11 mouse cellular contexts compared by ENCODE assay signal in the genomic region with DNA sequence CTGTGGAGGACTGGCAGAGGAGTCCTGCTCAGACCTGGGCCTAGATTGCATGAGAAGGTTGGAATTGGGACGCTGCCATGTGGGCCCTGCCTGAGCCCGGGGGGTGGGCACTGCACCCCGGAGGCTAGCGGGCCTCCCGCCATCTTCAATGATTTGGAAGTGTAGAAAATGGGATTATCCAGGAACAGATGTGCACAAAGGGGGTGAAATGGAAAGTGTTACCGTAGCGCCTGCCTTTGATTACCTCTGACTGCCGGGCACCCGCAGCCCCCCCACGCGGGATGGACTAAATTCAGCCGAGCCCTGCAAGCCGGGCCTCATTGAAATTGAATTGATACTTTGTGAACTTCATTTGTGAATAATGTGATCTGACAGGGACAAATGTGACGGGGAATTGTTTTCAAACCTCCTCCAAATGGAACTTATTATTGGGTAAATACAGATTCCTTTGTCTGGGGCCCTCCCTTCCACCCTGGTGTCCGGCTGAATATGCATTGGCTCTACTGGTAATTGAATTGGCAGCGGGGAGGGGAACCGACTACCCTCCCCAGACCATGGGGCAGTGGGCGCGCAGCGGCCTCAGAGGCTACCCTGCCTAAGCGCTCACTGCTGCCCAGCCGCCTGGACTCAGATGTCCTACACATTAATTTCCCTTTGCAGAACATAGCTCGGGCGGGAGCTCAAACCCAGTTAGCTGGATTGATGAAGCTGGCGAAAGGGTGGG.
DNase-seq lines count a peak whose midpoint lies in the region; ATAC-seq and TF ChIP-seq lines count a peak whose summit lies in the region.
"Had no signal": no experiment of that assay in that cellular context is flagged by ENCODE, and none has a peak within 500 bp of the region (broad histone marks: within the 10 kb centered on the region; RNA-seq: fewer than 3 reads in every experiment).

No protein-coding gene starts in this region.

- 29% methylated on average over 25 of the region's 25 CpGs for WGBS in forebrain, postnatal 0 days
- WGBS in midbrain, embryonic 10.5 days: 36% methylated on average over 25 of the region's 25 CpGs

- peaks cover 96% of the 10 kb centered on the region for H3K4me1 ChIP-seq in E14TG2a.4 (replicated peaks; ENCODE audit: low read depth, low read length)
- no peaks in the 10 kb centered on the region; the same call in 1 of the 2 replicates for H3K4me1 ChIP-seq in forebrain, postnatal 0 days (ENCODE audit: insufficient read depth)
- peaks cover 53% of the 10 kb centered on the region for H3K4me1 ChIP-seq in midbrain, embryonic 10.5 days

- ATAC-seq in forebrain, postnatal 0 days: no peak
- no peak for ATAC-seq in granulocyte monocyte progenitor cell, adult 5-6 weeks (replicated peaks; ENCODE audit: poor library complexity, severe bottlenecking)

- no peak overlapping the region for H3K9ac ChIP-seq in forebrain, postnatal 0 days

- H3K4me2 ChIP-seq in forebrain, postnatal 0 days (ENCODE audit: low read depth): peak overlapping the region; percentile 32

- TF ChIP-seq CTCF in E14TG2a.4 (conservative IDR thresholded peaks at IDR 0.05; ENCODE audit: low read length): no peak
- TF ChIP-seq CTCF in forebrain, postnatal 0 days (IDR thresholded peaks at IDR 0.05; ENCODE audit: low read depth): no peak

- DNase-seq in embryo, embryonic 11 days: peak; percentile 52
- DNase-seq in forebrain, postnatal 0 days: no peak
- DNase-seq in midbrain, embryonic 10.5 days (ENCODE audit: low spot score): peak; percentile 58
- DNase-seq in B cell, adult 2 months: no peak
- no peak for DNase-seq in spleen, postnatal 36 days (ENCODE audit: low spot score in 2 of 2)
- no peak for DNase-seq in liver
- DNase-seq: kidney, postnatal 14 days; lung, adult 18-20 months; right cerebral cortex, adult 18-20 months had no signal

- H3K36me3 ChIP-seq in E14TG2a.4 (ENCODE audit: insufficient read depth, low read length): peaks cover 99% of the 10 kb centered on the region
- no peaks in the 10 kb centered on the region for H3K36me3 ChIP-seq in forebrain, postnatal 0 days (ENCODE audit: insufficient read depth)
- no peaks in the 10 kb centered on the region for H3K36me3 ChIP-seq in midbrain, embryonic 10.5 days

- no peaks in the 10 kb centered on the region for H3K9me3 ChIP-seq in E14TG2a.4 (ENCODE audit: low read length)
- H3K9me3 ChIP-seq in forebrain, postnatal 0 days (ENCODE audit: low read length): no peaks in the 10 kb centered on the region
- H3K9me3 ChIP-seq in midbrain, embryonic 10.5 days (replicated peaks): no peaks in the 10 kb centered on the region

- peak overlapping the region; percentile 66 for H3K4me3 ChIP-seq in E14TG2a.4 (replicated peaks; ENCODE audit: low read length)
- no peak overlapping the region for H3K4me3 ChIP-seq in forebrain, postnatal 0 days (ENCODE audit: low read depth, low read length)
- peak overlapping the region; percentile 36 for H3K4me3 ChIP-seq in midbrain, embryonic 10.5 days

- H3K27ac ChIP-seq in forebrain, postnatal 0 days (ENCODE audit: low read depth, low read length): no peak overlapping the region
- peak overlapping the region; percentile 87 for H3K27ac ChIP-seq in midbrain, embryonic 10.5 days (replicated peaks)

- no peaks in the 10 kb centered on the region for H3K27me3 ChIP-seq in E14TG2a.4 (ENCODE audit: insufficient read depth, low read length)
- peaks cover 5% of the 10 kb centered on the region; the same call in 1 of the 2 replicates for H3K27me3 ChIP-seq in forebrain, postnatal 0 days (ENCODE audit: insufficient read depth, low read length)
- H3K27me3 ChIP-seq in midbrain, embryonic 10.5 days (ENCODE audit: low read depth, poor library complexity, severe bottlenecking): peaks cover 35% of the 10 kb centered on the region

Comparison
In these comparisons a context has a peak if more than half of its experiments do, and no peak if none do; other contexts are left out.
1. DNase-seq: peak in embryo, embryonic 11 days (single experiment) and midbrain, embryonic 10.5 days (single experiment); none in forebrain, postnatal 0 days (single experiment), B cell, adult 2 months (0 of 2), spleen, postnatal 36 days (0 of 2) and liver (single experiment).